Mouse (Mus musculus): ENCODE measurements at regions not wholly inside any gene's neighbourhood (a gene's known extent, or its start where the extent isn't known, plus 50 kb on each side); places are given as distances from the start of the nearest gene placed in this dataset.

DNA sequence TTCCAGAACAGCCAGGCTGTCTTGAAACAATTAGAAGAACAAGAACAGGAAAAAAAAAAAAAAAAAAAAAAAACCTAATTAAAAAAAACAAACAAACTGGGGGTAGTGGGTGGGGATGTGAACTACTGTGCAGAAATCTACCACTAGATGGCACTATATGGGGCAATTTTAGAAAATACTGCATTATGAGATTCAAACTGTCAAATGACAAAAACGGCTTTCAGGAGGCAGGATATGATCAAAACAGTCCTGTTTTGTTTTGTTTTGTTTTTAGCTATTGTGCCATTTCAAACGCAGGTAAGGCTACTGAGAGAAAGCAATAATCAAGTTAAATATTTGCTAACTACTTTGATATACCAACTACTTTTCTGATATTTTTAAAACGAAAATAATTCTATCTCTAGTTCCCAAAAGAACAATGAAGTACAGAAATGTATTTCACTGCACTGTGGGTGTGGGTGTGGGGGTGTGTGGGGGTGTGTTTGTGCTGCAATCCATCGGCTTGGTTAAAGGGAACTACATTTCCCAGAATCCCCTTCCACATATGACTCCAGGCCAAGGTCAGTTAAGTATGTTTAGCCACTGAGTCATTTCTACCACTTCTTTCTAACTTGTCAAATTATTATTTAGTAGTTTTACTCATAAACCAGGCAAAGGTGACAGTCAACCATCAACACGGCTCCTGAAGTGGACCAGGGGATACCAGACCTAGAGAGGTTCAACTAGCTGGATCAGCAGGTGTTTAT lies 207.7 kb upstream of the Mkln1 start:
- no peak for DNase-seq (ENCODE audit: low spot score in 2 of 2)

DNA sequence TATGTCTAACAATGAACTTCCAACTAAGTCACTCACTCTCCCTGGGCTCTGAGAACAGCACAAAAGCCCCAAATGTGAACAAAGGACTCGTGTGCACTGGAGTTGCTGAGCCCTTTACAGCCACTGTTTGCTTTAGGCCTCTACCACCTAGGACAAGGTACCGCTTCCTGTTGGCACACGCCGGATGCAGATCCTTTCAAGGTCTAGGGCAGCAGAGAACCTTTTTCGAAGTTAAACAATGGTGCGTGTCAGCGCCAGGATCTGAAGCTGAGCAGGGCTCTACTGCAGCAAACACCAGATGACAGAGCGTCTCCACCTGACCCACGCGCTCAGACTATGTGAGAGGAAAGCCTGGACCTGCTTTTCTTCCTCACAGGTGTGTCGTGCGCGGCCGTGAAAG lies 207.0 kb upstream of the Mkln1 start:
- DNase-seq (ENCODE audit: low spot score in 2 of 2), result no peak

DNA sequence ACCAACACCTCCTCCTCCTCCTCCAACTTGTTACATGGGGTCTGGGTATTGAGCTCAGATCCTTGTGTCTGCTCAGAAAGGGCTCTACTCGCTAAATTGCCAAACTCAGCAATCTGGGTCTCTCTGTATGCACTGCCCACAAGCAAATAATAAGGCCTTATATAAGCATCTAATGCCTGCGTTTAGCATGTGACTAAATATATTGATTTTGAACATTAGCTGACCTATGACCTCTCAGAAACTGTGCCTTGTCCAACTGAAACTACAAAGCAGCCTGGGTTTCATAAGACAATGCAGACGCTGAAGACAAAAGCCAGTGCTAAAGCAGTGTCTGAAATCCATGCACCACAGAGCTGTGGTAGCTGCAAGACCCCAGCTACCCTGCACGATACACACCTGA lies 206.3 kb upstream of the Mkln1 start:
- DNase-seq (ENCODE audit: low spot score in 2 of 2), result no peak

DNA sequence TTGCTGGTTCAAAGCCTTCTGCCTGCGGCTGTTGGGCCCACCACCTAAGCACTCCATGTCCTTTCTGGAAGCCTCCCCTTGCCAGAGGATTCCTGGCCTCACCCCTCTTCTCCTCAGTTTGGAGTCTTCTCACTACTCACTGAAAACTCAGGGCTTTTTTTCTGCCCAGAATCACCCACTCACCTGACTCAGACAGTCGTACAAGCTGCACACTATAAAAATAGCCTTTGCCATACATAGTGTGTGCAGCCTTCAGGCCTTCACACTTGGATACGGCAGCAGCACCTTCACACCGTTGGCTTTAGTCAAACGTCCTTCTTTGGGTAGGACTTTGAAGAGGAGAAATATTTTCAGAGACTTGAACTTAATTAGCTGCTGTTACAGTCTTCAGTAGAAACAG lies 205.3 kb upstream of the Mkln1 start:
- no peak for DNase-seq (ENCODE audit: low spot score in 2 of 2)

DNA sequence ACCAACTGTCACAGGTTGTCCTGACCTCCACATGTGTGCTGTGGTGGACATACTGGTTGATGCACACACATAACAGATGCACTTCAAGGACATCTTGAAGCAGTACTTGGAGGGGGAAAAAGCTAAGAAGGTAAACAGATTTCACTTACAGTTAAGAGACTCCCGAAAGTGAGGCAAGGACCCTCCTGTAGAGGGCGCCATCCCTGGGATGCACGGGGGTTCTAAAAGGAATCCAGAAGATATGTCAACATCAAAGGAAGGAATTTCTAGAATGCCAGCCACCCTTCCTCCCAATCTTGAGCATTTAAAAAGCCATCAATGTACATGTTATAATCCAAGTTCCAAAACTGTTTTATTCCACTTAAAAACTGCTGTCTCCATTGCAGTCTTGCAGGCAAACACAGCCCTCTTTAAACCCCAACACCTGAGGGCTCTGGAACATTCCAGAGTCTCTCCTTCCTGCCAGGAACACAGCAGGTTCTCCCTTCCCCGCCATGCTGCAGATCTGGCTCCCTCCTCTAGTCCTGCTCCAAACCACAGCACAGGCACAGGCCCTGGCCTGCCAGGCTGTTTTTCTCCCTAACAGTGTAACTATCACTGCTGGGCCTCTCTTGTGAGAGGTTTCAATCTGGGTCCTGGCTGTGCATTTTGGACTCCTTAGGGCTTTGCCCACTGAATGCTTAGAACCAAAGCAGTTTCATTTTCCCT lies 200.8 kb upstream of the Mkln1 start:
- DNase-seq (ENCODE audit: low spot score in 2 of 2), result no peak

DNA sequence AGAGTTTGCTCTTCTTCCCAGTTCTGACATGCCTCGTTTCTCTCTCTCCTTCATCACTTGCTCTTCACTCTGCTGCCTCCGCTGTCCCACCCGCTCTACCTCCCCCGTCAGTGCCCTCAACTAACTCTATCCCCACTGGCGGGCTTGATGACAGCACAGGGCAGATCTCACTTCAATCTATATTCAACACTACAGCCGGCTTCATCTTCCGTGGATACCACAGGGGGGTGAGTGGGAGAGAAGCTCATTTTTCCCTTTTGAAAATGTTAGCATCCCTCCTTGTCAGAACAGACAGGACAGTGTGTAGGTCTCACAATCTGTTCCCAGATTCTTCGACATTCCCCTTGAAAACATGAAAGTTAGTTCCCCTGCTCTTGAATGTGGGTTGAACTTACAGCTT lies 200.2 kb upstream of the Mkln1 start:
- no peak for DNase-seq (ENCODE audit: low spot score in 2 of 2)

DNA sequence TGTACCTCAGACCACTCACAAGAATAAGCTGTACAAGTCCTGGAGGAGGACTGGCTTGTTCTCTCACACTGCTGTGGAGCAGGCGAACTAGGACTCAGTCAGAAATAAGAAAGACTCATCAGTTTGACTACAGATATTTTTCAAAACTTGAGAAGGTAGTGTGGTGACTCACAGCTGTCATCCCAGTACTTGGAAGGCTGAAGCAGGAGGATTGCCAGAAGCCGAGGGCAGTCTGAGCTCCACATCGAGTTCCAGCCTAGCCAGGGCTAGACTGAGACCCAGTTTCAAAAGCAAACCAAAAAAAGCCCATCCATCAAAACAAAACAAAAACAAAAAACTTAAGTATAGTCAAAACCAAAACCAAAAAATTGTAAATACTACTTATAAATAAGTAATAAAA lies 197.8 kb upstream of the Mkln1 start:
- no peak for DNase-seq (ENCODE audit: low spot score in 2 of 2)

DNA sequence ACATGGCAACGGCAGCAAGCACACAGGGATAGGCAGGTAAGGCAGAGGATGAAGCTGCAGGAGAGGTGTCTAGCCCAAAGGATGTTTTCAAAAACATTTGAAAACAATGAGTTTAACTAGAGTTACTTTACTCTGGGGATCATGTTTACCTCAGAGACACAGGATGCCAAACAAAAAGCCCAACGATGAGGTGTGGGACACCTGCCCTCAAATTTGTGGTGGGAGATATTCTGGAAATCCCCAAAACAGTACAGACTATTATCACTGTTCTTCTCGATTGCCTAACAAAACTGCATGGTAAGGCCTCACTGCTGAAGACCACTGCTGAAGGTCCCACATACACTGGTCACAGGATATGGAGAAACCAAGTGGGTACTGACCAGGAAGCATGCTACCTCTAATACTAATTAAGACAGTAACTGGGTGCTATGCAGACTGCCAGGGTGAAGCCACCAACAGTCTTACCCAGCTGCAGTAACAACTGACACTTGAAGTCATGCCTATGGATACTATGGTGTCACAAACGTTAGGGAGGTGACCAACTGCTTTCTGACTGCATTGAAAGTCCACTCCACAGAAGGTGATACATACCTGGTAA lies 197.1 kb upstream of the Mkln1 start:
- no peak for DNase-seq (ENCODE audit: low spot score in 2 of 2)

DNA sequence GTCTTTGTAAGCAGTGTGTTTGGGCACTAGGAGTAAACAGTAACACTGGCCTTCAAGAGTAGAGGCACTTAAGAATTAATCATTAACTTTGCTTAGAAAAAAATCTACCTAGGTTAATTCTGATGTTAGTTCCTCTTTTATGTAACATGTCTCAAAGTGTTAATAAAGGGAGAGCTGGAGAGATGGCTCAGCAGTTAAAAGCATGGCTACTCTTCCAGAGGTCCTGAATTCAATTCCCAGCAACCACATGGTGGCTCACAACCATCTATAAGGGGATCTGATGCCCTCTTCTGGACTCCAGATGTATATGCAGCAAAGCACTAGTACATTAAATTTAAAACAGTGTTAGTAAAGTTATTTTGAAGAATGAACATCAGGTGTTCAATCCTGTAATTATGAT lies 195.9 kb upstream of the Mkln1 start:
- no peak for DNase-seq (ENCODE audit: low spot score in 2 of 2)

DNA sequence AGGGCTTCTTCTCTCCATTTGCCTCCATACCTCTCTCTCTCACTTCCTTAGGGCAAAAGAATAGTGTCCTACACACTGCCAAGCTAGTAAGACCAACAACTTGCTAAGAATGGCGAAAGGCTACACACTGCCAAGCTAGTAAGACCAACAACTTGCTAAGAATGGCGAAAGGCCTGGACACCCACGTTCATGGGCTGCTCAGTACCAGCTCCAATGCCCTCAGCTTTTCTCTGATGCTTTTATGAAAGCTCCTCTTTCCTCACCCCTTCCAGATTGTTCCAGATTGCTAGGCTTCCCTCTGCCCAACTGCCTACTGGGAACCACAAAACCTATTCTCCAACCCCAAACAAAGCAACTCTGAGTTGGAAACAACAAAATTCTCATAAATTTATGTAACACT lies 194.1 kb upstream of the Mkln1 start:
- no peak for DNase-seq (ENCODE audit: low spot score in 2 of 2)

DNA sequence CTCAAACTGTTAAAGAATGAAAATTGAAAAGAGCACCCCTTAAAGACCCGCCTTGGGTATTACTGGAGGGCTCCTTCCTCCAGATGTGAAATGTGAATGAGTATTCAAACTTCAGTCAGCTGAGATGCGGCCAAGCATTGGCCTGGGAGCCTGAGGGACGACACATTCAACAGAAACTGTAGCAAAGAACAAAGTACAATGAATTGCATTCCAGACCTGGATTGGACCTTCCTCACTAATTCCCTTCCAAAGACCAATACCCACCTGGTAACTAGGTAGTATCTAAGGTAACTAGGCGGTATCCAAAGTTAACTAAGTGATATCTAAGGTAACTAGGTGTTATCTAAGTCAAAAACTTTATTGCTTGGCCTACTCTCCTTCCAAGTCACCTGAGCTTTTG lies 193.7 kb upstream of the Mkln1 start:
- DNase-seq (ENCODE audit: low spot score in 2 of 2), result no peak

DNA sequence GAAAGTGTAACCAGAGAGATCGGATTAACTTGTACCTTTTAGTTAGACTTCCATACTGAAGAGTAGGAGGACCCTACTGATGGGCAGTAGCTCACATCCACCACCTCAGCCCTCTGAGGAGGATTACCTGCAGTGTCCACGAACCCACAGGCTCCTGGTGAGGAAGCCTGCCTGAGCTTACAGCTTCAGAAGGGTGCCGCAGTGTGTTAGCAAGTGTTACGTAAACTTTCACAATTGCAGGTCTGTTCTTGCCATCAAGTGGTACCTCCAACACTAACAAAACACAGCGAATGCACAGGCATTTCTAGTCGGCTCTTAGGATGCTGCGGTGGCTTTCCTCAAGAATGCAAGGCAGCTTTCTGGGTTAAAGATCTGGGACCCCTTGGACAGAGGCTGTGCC lies 192.4 kb upstream of the Mkln1 start:
- DNase-seq (ENCODE audit: low spot score in 2 of 2), result no peak

DNA sequence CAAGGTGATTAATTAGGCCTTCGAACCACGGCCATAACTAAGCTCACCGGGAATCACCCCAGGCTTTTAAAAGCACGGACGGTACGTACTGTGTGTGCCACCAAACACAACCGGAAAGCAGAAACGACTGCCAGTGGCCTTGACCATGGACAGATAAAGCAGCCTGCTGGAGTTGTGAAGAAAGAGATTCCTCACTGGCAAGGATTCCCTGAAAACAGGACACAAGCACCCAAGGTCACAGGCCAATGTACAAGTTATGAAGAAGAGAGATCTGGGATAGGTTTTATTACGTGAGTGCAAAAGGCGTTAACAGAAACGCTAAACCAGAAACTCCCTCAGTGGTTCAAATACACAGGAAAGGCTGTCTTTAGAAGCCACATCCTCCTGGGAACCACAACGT lies 191.3 kb upstream of the Mkln1 start:
- DNase-seq (ENCODE audit: low spot score in 2 of 2), result no peak

DNA sequence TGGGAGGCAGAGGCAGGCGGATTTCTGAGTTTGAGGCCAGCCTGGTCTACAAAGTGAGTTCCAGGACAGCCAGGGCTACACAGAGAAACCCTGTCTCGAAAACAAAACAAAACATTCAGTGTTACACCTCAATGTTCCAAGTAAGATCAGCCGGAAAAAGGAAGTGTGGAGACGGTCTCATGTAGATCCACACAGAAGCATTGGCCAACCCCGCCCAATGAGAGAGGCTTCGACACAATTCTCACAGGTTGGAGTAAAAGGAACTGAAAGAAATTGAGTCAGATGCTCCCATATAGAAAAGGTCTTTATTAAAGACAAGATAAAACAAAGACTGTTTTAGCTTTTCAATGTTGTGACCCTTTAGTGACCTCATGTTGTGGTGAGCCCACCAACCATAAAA lies 190.3 kb upstream of the Mkln1 start:
- no peak for DNase-seq (ENCODE audit: low spot score in 2 of 2)

DNA sequence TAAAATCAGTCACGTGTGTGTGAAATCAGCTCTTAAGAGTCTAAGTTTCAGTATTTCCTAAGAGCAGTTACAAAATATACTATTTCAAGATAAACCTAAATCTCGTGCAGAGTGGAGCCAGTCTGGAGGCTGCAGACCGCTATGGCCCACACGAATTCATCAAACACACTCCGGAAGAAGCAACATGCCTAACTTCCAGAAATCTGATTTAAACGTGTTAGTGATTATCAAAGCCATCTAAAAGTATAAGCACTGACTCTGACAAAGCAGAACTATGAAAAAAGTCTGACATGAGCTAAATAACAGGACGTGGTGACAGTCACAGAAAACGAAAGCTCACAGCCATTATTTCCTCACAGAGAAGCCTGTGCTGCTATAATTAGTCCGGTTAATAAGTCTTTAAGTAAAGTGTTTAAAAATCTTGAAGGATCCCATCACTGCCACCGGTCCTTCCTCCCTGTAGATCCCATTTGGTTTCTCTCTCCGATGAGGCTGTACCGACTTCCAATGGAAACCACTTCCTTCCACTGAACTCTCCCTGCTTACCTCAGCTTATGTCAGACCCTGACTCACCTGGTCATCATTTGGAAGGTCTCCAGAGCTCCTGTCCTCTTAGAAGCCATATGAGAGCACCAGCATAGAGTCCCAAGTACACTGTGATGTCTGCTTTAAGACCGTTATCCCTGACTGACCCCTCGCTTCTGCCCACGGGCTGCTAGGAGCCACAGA lies 189.0 kb upstream of the Mkln1 start:
- no peak for DNase-seq (ENCODE audit: low spot score in 2 of 2)

DNA sequence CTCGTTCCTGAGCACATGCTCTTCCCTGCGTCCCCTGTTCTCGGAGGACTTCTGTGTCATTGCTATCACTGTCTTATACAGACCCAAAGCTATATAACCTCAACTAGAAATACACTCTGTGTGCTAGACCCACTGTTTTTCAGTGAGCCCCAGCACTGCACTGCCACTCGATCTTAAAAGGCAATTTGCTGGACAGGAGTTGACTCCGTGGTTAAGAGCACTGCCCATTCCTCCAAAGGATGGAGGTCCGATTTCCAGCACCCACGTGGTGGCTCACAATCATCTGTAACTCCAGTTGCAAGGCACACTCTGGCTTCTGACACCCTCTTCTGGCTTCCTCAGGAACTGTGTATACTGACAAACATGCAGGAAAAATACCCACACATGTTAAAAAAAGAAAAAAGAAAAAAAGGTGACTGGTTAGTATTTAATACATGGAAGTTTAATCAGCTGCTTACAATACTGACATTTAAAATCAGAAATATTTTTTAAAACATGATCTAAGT lies 188.3 kb upstream of the Mkln1 start:
- DNase-seq (ENCODE audit: low spot score in 2 of 2), result no peak

DNA sequence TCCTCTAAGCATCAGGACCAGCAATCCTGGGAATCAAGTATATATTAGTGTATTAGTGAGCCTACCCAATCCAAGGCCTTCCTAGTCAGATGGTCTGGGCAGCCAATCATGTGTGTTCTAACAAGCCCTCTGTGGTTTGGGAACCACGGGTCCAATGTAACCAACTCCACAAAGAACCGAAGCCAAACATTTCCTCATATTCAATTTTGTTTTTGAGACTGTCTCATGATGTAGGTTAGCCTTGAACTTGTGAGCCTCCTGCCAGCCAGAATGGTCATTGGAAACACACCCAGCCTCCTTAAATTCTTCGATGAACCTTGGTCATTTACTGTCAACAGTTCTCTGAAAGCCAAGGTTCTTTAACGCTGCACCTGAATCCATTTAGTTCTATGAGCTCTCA lies 187.4 kb upstream of the Mkln1 start:
- DNase-seq (ENCODE audit: low spot score in 2 of 2), result no peak

DNA sequence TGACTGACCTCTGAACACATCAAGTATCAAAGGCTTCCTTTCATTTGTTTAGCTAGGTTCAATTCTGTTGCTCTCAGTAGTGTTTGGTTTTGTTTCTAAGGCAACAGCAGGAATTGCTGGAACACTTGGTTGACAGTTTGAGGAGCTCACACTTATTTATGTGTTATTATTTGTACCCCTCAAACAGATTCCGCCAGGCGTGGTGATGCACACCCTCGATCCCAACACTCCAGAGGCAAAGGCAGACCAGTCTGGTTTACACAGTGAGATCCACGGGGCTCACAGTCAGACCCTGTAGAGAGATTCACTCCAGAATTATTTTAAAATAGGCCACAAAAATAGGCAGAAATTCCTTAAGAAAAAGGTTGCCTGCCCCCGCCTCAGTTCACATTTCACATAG lies 186.9 kb upstream of the Mkln1 start:
- no peak for DNase-seq (ENCODE audit: low spot score in 2 of 2)

DNA sequence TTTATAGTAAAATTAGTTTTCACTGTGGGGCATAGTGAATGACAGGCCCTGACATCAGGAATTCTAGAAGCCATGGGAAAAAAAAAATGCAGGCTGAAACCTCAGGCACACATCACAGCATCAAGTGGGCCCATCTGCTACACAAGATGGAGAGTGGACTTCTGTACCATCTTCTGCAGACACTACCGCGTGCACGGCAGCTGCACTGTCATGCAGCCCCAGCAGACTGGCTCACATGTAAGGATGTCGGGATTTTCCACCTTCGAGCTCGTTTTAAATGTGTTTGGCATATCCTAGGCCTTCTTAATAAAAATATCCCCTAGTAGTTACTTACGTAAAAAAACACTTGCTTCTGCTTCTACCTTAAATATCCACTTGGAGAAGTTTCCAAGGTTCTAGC lies 186.5 kb upstream of the Mkln1 start:
- no peak for DNase-seq (ENCODE audit: low spot score in 2 of 2)

DNA sequence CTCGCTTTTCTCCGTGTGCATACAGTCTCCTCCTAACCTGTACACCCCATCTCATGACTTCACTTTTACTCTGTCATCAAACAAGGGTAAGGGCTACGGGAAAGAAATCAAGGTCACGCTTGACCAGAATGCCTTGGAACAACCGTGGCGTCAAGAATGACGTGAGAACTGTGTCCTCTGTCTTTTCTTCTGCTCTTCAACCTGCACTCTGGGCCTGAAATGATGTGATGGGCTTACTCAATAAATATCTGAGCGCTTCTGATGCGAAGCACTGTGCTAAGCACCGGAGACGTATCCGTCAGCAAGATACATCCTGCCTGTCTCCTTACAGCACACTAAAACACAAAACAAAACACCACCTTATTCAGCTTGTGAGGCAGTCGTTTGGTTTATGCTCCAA lies 185.8 kb upstream of the Mkln1 start:
- no peak for DNase-seq (ENCODE audit: low spot score in 2 of 2)

DNA sequence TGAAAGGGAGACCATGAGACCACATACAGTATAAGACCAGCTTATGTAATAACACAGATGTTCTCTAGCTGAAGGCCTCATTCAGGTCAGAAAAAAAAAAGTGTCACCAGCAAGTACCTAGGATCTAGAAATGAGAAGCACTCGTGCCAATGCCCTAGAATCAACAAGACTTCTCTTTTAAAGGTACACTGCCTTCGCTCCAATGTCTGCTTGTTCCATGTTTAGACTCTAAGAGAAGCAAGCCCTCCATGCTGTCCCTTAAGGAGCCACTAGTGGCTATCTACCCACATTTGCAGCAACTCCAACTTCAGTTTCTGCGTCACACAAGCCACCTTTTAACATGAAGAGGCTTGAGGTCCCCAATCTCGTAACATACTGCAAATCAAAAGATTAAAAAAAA lies 185.4 kb upstream of the Mkln1 start:
- no peak for DNase-seq (ENCODE audit: low spot score in 2 of 2)

DNA sequence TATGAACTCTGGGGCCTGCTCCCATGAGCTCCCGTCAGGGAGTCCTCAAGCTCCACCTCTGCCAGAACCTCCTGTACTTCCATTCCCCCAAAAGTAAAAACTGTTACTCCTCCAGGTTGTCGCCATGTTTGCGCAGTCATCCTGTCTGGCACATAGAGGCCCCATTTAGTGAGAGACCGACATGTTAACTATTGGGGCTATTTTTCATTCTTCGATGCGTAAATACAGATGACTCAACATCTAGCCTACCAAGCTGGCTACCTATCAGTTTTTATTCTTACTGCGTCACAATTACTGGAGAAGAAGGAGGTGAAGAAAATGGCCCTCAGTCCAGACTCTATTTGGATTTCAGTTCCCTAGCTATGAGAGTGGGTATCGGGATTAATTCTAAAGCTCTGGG lies 182.9 kb upstream of the Mkln1 start:
- DNase-seq (ENCODE audit: low spot score in 2 of 2), result no peak
